Mouse (Mus musculus) testis, adult 2 months (tissue): ENCODE measurements at regions not wholly inside any gene's neighbourhood (a gene's known extent, or its start where the extent isn't known, plus 50 kb on each side); places are given as distances from the start of the nearest gene placed in this dataset.

ENCODE experiments used
- CTCF ChIP-seq: fragments of 200-500 bp; IDR thresholded peaks from 2 replicates; pipeline ENCODE4 v1.5.1; 2012; ENCODE audit warnings: low read depth, mild to moderate bottlenecking, inconsistent platforms, low read length, moderate library complexity; ENCODE audit not compliant: control insufficient read depth, insufficient read depth, insufficient replicate concordance
- POLR2A ChIP-seq: fragments of 200-500 bp; IDR thresholded peaks from 2 replicates; pipeline ENCODE4 v1.6.1; 2012; ENCODE audit warnings: low read depth, mild to moderate bottlenecking, inconsistent platforms, low read length, moderate library complexity; ENCODE audit not compliant: control insufficient read depth

- TF ChIP-seq CTCF (no peak), POLR2A (no peak)
Observed at GRCm38 (mm10) chr11:112649298-112649697, 132.7 kb upstream of the Sox9 start.
